Mouse (Mus musculus) heart, adult 10 weeks (tissue): ENCODE data around the gene March11. TPM values are rescaled to one million over a fixed set of nuclear protein-coding genes. Genes with fewer than 3 reads are reported as not detected.

Experiments
- polyA plus RNA-seq: library from polyadenylated mRNA; stranded (reverse); fragments of 350-450 nt; fragmentation: Illumina TruSeq; extraction: RNeasy Lipid Tissue Mini Kit (QIAGEN cat#74804); gene quantifications from one replicate; pipeline ENCODE4 v1.2.3, GENCODE M21; 2014; ENCODE audit warnings: low read depth, low replicate concordance

Gene March11
- not detected for polyA plus RNA-seq

GRCm38 (mm10) chr15:26308629-26309230 lies at the start of gene March11:
March11 (plus strand) TSS chr15:26309048.

